Mouse (Mus musculus) kidney, adult 8-10 months (tissue): ENCODE results near the gene Atp6ap2.
A peak's percentile ranks its signal among the peaks of the same experiment; 100 is the strongest.
"Not testable (repeated sequence)": the region's sequence is repeated elsewhere in the genome, so short reads cannot be mapped to it uniquely, and the experiment has no call there.

ENCODE experiments used
- DNase-seq, 2 experiments: peaks; one replicate each; pipeline ENCODE4 v3.0.0; 2022

The Atp6ap2 gene

DNA sequence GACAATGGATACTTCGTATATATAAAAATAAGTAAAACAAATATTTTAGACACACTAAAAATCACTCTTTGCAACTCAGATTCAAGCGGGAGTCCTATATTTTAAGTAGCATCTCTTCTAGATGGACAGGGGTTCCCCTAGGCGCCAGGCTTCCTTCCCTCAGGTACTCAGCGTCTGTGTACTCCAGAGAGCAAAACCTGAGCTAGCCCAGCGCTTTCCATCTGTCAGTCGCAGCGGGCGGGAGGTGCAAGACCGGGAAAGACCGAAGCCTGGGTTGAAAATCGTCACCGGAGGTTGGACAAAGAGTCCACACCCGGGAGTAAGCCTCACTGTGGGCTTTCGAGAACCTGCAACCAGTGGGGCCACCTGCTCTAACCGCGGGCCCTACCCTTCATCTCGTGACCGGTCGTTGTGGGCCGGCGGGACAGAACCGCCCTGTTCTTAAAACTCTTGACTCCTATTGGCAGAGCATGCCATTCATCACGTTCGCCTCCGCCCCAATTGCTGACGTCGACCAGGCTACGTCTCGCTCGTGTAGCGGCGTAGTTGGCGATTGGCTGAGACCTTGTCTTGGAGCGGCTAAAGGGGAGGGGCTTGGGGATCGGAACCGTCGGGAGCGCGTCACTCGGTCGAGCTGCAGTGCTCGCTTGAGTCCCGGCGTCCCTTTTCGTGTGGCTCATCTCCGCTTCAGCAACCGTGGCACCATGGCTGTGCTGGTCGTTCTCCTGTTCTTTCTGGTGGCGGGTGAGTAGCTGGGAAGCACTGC, at the start of gene Atp6ap2:
Gene Atp6ap2 (plus strand): TSS at position 610 of the 766 bp plus-strand sequence.
- peak; percentile 94 to 96 for DNase-seq

DNA sequence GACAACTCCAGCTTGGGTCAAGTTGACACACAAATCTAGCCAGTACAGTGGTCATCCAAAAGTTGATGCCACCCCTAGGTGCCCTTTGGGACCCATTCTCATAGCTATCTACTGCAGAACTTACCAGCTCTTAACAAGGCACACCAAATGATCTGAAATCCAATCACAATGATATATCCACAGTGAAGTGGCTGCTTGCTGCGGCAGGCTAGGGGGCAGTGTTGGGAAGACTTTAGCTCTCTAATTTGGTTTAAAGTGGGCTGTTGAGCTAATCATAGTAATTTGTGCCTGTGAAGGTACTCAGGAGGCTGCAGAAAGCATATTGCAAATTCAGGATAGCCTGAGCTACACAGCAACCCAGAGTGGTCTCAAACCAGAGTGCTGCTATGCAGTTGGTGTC, 43.2 kb upstream of the Atp6ap2 start:
- DNase-seq: no peak

DNA sequence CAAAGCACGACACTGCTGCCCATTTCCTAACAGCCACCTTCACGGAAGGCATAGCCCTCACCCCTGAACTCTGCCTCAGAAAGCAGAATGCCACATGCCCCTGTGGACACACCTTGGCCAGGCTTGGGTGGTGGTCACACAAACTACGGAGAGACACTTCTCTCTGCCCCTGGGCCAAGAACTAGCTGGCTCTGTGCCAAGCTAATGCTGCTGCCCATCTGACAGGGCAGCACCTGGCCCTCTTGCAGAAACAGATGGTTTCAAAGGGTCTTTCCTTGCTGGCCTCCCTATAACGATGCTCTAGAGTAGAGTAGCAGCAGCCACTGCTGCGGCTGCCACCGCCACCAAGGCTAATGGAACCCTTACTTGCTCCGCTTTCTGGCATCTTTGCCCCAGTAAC, 30.5 kb upstream of the Atp6ap2 start:
- no peak for DNase-seq

DNA sequence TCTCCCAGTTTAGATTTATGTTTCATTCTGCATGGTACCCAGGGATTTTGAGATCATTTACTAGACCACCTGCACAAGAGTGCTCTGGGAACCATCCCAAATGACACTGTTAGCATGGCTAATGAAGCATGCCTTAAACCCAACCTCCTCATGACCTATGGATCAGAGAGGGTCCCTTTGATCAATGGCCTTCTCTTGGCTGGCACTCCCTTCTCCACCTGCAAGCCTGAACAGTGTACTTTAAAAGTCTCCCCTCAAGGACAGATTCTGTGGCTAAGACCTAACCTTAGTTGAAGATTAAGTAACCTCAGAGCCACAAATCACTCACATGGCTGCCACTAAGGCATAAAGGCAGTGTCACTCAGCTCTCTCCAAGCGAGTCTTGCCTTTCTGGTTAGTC, 16.2 kb upstream of the Atp6ap2 start:
- no peak for DNase-seq

DNA sequence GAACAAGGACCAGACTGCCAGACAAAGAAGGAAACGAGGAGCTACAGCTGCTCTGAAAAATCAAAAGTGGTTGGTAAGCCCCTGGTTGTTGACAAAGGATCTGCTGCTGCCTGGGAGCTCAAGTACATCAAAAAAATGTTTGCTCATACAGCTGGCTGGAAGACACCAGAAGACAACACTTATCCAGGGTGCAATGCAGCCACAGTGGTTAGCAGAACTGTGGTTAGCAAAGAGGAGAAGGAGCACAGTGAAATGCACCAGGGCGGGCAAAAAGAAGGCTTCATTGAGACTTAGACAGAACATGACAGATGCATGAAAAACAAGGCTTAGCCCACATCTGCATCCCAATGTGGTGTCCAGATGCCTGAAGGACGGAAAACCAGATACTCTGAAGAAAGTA, 9.7 kb upstream of the Atp6ap2 start:
- no peak for DNase-seq

DNA sequence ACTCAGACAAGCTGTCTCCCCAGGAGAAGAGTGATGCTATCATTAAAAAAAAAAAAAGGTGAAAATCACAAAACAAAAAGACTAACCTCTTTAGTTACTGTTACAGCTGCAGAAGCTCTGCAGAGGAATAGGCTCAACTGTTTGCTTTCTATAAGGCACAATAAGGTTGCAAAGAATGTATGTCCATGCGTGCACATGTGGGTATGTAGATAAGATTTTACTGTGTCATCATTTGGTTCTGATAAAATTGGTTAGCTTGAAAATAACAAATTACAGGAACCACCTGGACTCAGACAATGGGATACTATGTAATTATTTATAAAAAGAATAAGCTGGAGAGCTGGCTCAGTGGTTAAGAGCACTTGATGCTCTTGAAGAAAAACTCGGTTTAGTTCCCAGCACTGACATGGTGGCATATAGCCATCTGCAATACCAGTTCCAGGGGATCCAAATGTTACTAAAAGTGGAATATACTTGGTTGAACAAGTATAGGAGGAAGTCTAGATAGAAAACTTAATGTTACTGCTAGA, 9.2 kb upstream of the Atp6ap2 start:
- DNase-seq: no peak

DNA sequence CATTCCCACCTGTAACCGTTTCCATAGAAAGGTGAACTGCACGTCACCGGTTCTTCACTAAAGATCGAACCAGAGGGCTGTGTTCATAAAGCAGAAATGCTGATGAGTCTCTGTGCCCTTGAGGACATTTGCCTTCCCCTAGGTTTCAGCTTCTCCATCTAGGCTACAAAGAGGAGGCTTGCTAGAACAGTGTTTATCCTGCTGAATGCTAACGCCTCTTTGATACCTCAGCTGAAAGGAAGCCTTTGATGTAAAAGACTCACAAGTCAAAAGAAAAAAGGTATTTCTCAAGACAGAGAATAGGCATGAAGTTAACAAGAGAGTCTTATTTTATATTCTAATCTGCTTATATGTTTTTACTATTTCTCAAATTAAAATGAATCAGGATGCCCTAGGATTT, 4.3 kb upstream of the Atp6ap2 start:
- no peak for DNase-seq

DNA sequence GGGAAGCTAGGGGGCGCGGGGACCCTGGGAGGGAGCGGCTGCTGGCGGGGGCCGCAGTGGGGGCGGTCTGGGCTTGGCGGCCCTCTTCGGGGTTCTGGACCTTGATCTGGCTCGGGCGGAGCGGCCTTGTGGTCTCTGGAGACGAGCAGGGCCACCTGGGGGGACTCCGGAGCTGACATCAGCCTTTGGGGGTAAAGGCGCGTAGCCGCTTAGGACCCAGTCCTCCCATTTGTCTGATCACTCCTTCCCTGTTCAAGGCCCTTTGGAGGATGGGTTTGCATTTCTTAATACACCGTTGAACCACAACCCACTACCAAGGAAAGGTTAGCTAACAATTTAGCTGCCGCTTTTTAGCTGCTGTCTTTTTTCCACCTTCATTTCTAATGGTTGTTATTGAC, 356 bp downstream of the Atp6ap2 start:
- DNase-seq: peak in 1 of 2 experiments; percentile 8

DNA sequence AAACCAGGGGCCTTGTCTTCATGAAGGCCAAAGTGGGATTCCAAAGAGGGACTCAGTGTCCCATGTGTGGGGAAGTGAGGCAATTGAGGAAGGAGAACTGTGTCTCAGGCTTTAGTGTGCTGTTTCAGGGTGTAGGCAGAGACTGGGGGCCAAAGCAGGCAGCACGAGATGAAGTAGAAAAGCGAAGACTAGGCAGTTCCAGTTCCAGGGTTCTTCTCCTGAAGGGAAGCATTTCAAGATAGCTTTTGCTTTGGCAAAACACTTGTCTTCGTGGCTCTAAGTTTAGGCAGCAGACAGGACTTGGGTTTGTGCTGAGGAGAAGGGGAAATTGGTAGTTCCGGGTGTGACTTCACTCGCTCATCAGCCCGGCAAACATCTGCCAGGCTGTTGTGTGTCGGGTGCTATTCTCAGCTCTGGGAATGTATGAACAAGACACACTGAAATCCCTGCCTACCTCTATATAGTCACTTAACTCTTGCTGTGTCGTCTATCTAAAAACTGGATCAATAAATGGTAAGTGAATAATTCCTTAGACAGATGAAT, 3.9 kb downstream of the Atp6ap2 start:
- no peak for DNase-seq

DNA sequence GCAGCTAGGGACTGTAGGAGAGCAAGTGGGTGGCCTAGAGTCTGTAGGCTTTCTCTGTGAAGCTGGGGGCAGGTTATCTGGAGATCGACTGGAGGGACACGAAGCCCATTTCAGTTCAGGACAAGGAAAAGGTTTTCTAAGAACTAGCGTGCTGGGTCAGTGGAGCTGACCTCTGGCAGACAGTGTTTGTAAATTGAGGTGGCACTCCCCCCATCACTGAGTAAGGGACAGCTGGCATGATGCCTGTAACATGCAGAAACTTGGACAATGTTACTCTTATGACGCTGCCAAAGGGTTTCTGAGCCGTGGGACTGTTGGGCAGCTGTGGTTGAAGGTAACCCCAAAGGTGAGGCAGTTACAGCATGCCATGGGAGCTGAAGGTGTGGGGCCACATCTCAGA, 4.4 kb downstream of the Atp6ap2 start:
- DNase-seq: peak in 1 of 2 experiments; percentile 13

DNA sequence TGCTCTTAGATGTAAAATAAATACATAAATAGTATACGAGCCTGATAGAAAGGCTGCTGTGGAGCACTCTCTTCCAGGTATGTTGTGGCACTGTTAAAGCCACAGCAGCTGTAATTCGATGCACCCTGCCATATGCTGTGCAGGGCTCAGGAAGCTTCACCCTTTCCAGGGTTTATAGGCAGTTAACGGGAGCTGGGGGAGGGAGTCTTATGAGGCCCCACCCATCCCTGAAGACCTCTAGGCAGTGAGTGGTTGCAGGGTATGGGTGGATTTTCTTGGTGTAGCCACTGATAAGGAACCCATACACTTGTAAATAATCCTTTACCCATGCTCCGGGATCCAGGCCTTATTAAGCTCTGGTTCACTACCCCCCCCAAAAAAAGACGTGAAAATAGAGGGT, 6.2 kb downstream of the Atp6ap2 start:
- DNase-seq: no peak

DNA sequence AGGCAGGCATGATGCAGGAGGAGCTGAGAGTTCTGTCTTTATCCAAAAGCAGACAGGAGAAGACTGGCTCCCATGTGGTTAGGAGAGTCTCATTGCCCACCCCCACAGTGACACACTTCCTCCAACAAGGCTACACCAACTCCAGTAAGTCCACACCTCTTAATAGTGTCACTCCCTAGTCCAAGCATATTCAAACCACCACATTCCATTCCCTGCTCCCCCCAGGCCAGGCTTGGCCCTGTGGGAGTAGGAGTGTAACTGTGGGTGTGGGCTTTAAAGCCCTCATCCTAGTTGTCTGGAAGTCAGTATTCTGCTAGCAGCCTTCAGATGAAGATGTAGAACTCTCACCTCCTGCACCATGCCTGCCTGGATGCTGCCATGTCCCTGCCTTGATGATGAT, 22.9 kb downstream of the Atp6ap2 start:
- not testable (repeated sequence) for DNase-seq

DNA sequence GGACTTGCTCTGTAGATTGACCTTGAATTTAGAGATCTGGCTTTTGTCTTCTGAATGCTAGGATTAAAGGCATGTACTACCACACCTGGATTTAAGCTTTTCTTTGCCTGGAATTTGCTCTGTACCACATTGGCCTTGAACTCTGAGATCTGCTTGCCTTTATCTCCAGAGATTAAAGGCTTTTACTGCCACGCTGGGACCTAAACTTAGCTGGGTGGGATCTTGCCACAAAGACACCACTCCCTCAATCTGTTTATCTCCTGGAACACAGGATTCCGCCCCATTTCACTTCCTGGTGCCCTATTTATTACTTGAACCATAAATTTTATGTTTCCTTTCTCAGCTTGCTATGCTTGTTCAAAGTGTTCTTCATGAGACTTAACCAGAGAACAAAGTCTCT, 23.6 kb downstream of the Atp6ap2 start:
- no peak for DNase-seq

DNA sequence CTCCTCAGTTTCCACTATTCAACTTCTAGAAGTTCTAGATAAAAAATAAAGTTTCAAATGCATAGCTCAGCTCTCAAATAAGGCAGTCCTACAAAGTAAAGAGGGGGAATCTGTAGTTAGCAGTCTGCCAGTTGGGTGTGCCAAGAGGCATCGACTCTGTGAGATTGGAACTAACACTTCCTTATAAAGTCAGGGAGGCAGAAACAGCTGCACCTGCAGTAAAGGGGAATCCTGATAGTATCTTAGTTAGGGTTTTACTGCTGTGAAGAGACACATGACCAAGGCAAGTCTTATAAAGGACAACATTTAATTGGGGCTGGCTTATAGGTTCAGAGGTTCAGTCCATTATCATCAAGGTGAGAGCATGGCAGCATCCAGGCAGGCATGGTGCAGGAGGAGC, 24.8 kb downstream of the Atp6ap2 start:
- not testable (repeated sequence) for DNase-seq

DNA sequence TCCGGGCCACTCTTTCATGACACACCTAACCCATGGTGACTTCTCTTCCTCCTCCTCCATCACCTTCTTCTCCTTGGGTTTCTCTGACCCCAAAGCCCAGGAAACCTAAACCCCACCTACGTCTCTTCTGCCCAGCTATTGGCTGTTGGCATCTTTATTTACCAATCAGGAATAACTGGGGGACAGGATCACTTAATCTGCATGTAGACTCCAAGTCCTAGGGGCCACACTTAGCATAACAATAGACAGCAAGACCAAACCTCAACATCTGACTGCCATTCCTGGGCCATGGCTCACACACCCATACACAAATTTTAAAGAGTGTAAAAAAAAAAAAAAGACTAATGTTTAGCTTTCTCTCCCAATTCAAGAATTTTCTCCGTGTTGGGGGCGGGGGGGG, 37.5 kb downstream of the Atp6ap2 start:
- no peak for DNase-seq

DNA sequence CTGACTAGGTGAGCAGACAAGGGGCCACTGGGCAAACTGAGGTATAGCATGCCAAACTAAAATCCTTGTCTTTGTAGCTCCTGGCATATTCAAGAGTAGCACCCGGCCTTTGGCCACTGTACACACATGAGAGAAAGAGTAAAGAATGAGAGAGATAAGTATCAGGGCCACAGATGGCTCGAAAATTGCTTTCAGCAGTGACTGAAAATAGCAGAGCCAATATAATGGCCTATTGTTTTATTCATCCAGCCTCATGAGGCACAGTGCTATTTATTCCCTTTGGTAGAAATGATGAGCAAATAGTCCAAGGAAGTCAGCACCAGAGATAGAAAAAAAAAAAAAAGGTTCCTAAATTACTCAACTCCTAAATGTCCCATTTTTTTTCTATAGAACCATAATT, 57.4 kb downstream of the Atp6ap2 start:
- no peak for DNase-seq

DNA sequence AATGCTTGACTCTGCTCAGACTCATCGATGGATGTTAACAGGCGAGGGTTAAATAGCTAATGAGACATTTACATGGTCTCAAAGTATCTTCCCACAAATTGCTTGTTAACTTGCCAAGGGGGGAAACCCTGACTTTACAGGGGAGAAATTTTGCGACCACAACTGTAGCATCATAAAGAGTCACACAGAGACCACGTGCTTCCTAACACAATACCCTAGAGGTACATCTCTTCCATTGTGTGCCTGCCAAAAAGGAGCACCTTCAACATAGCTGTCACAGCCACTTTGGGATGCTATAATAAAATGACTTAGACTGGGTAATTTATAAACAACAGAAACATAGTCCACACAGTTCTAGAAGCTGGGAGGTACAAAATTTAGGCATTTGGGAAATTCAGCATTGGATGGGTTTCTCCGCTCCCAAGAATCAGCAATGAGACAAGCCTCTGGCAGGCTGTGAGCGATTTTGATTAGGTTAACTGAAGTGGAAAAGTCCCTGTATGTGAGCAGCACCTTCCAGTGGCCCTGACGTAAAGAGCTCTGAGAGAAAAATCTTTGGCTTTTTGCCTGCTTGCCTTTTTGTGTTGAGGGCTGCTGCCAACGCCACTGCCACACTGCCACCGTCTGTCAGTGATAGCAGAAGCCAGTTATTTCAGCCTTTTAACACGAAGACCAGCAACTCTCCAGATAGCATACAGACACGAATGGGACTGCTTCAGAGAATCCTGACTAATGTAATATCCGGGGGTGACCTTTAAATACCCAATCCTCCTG, 58.1 kb downstream of the Atp6ap2 start:
- no peak for DNase-seq

DNA sequence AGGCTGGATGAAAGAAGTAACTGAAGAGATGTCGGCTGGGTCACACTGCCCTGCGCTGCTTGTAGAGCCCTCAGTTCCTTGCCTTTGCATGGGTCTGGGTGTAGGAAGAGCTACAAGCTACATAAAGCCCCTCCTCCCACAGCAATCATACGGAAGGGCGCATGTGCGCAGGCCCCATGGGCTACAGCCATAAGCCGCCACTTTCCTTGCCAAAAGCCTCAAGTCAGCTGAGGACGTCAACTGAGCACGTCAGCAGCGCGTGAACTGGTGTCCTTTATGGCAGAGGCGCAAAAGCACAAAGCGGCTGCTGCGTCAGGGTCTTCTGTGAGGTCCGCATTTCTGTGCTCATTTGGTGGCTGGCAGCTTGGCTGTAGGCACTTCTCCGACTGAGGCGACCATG, 64.3 kb downstream of the Atp6ap2 start:
- DNase-seq: no peak

DNA sequence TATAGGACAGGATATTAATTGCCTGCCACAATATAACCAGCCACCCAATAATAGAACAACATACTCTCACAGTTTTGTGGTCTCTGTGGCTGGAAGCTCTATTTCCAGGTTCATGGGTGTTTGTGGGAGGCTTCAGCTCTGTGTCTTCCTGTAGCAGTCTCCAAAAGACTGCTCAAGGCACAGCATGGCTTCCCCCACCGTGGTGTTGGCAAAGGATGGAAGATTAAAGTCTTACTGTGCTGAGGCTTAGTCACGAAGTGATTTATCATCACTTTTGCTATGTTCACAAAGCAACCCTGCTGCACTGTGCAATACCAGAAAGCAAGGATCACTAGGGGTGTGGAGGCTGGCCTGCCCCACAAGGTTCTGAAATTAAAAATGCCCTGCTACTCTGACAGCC, 66.3 kb downstream of the Atp6ap2 start:
- DNase-seq: no peak
